Mouse (Mus musculus) intestine, embryonic 15.5 days (tissue): Measurements from ENCODE around the gene Frmd4a. TPM values are rescaled to one million over a fixed set of nuclear protein-coding genes. Genes with fewer than 3 reads are reported as not detected.

Experiments
- ATAC-seq: fragments of 200-750 bp; cut with Nextera tagmentation; 2 replicates; pipeline ENCODE4 v1.8.0; 2017; ENCODE audit warnings: moderate TSS enrichment, moderate library complexity
- H3K27ac ChIP-seq: fragments of 300-500 bp; sonication (generic); 2 replicates; pipeline ENCODE4 v1.5.1; 2015; ENCODE audit warnings: mild to moderate bottlenecking, inconsistent platforms
- H3K27me3 ChIP-seq: fragments of 300-500 bp; sonication (generic); replicated peaks from 2 replicates; pipeline ENCODE4 v1.6.1; 2015; ENCODE audit warnings: inconsistent platforms
- H3K36me3 ChIP-seq: fragments of 300-500 bp; sonication (generic); 2 replicates; pipeline ENCODE4 v1.6.1; 2015; ENCODE audit warnings: inconsistent platforms
- H3K4me1 ChIP-seq: fragments of 300-500 bp; sonication (generic); replicated peaks from 2 replicates; pipeline ENCODE4 v1.6.1; 2015; ENCODE audit warnings: inconsistent platforms
- H3K4me2 ChIP-seq: fragments of 300-500 bp; sonication (generic); replicated peaks from 2 replicates; pipeline ENCODE4 v1.6.1; 2015; ENCODE audit warnings: mild to moderate bottlenecking, inconsistent platforms
- H3K4me3 ChIP-seq: fragments of 300-500 bp; sonication (generic); replicated peaks from 2 replicates; pipeline ENCODE4 v1.5.1; 2015; ENCODE audit warnings: inconsistent platforms
- H3K9ac ChIP-seq: fragments of 300-500 bp; sonication (generic); 2 replicates; pipeline ENCODE4 v1.6.1; 2015; ENCODE audit warnings: inconsistent platforms
- H3K9me3 ChIP-seq: fragments of 300-500 bp; sonication (generic); 2 replicates; pipeline ENCODE4 v1.6.1; 2016; ENCODE audit warnings: inconsistent platforms
- WGBS: fragments of 180-500 bp; shearing (Covaris S2); methylation state at CpG from one replicate; pipeline ENCODE4 v1.1.7; 2015; 5-methylcytosine and 5-hydroxymethylcytosine counted together
- polyA plus RNA-seq: library from polyadenylated mRNA; unstranded; fragments of >200 nt; fragmentation: Nextera tagmentation; extraction: Ambion mirVana; gene quantifications from 2 replicates; pipeline ENCODE4 v1.2.1, GENCODE M21; 2015

Gene Frmd4a
- polyA plus RNA-seq, 1 experiment from 2014 or later = 21.0 TPM

- WGBS = 63% methylated on average over 4 of the region's 4 CpGs
- Histone ChIP-seq H3K36me3 (no peaks in the 10 kb centered on the region), H3K9me3 (no peaks in the 10 kb centered on the region), H3K27ac (no peak overlapping the region), H3K27me3 (no peaks in the 10 kb centered on the region), H3K9ac (no peak overlapping the region), H3K4me1 (no peaks in the 10 kb centered on the region), H3K4me3 (no peak overlapping the region), H3K4me2 (no peak overlapping the region)
- no peak for ATAC-seq
These were observed 170.0 kb downstream of the Frmd4a start for GRCm38 (mm10) chr2:4187521-4187920.

DNA sequence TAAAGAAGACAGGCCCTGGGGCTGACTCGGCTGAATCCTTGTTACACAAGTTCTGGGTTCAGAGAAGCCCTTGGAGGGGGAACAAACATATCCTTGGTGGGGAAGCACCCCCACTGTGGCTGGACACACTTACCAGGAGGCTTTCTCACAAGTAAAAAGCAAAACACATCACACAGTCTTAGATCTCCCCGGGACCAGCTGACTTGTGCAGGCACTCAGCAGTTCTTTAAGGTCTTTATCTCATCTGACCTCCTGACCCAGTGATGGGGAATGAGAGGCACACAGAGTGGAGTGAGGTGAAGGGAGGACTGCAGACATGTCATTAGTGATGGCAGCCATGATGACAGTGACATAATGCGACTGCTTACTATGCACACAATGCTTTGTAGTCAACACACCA is 170.8 kb downstream of the Frmd4a start:
- Histone ChIP-seq H3K4me1 (no peaks in the 10 kb centered on the region), H3K36me3 (no peaks in the 10 kb centered on the region), H3K9ac (no peak overlapping the region), H3K27ac (no peak overlapping the region), H3K4me2 (no peak overlapping the region), H3K9me3 (no peaks in the 10 kb centered on the region), H3K27me3 (no peaks in the 10 kb centered on the region), H3K4me3 (no peak overlapping the region)
- 42% methylated on average over 3 of the region's 3 CpGs for WGBS
- ATAC-seq = no peak

DNA sequence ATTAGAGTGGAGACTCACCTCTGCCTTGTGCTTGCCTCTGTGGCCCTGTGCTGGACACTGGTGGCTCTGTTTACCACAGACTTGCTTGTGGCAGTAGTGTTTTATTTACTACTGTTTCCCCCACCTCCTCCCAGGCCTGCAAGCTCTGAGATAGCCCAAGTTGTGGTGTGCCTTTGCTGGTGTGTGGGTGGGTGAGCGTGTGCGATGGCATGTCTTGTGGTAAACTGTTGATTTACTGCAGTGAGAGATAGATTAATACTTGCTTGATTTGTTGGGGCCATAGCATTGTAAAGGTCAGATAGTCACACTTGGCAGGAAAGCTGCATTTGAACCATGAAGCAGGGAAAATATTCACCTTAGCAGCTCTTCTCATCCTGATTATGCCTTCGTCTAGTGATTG is 172.8 kb downstream of the Frmd4a start:
- Histone ChIP-seq H3K36me3 (no peaks in the 10 kb centered on the region), H3K27me3 (no peaks in the 10 kb centered on the region), H3K9me3 (no peaks in the 10 kb centered on the region), H3K4me2 (no peak overlapping the region), H3K27ac (no peak overlapping the region), H3K4me1 (no peaks in the 10 kb centered on the region), H3K4me3 (no peak overlapping the region), H3K9ac (no peak overlapping the region)
- ATAC-seq = no peak
- WGBS = 80% methylated on average over 3 of the region's 3 CpGs

DNA sequence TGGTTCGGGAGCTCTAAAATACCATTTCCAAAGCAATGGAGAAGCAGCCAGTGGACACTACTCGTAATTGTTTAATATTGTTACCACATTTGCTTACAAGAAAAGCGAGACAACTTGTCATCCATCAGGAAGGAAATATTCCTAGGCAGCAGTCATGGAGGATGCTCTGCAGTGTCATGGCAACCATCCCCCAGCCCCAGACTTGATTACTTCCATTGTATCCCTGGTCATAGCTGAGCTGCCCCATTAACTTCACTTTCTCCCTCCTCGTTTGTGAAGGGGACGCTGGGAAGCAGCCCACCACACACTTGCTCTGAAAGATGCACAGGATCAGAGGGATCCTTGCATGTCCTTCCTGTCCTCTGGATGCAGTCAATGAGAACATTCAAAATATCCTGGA is 173.5 kb downstream of the Frmd4a start:
- Histone ChIP-seq H3K4me2 (no peak overlapping the region), H3K4me3 (no peak overlapping the region), H3K4me1 (no peaks in the 10 kb centered on the region), H3K27me3 (no peaks in the 10 kb centered on the region), H3K9ac (no peak overlapping the region), H3K9me3 (no peaks in the 10 kb centered on the region), H3K36me3 (no peaks in the 10 kb centered on the region), H3K27ac (no peak overlapping the region)
- ATAC-seq = no peak
- 70% methylated on average over 5 of the region's 5 CpGs for WGBS

- Histone ChIP-seq H3K4me1 (no peaks in the 10 kb centered on the region), H3K36me3 (no peaks in the 10 kb centered on the region), H3K9ac (no peak overlapping the region), H3K9me3 (no peaks in the 10 kb centered on the region), H3K4me3 (no peak overlapping the region), H3K27me3 (no peaks in the 10 kb centered on the region), H3K27ac (no peak overlapping the region), H3K4me2 (no peak overlapping the region)
- ATAC-seq = no peak
These were observed 175.7 kb downstream of the Frmd4a start for GRCm38 (mm10) chr2:4193206-4193605.

GRCm38 (mm10) chr2:4194324-4195014 is 177.0 kb downstream of the Frmd4a start:
- Histone ChIP-seq H3K27ac (no peak overlapping the region), H3K9ac (no peak overlapping the region), H3K4me3 (no peak overlapping the region), H3K4me1 (no peaks in the 10 kb centered on the region), H3K4me2 (no peak overlapping the region), H3K9me3 (no peaks in the 10 kb centered on the region), H3K27me3 (no peaks in the 10 kb centered on the region), H3K36me3 (no peaks in the 10 kb centered on the region)
- WGBS = 74% methylated on average over 9 of the region's 9 CpGs
- ATAC-seq = no peak

- H3K4me1 ChIP-seq = no peaks in the 10 kb centered on the region
- H3K27ac ChIP-seq = no peak overlapping the region
- H3K9me3 ChIP-seq = no peaks in the 10 kb centered on the region
- H3K4me3 ChIP-seq = no peak overlapping the region
- H3K9ac ChIP-seq = no peak overlapping the region
- H3K4me2 ChIP-seq = no peak overlapping the region
- WGBS = 75% methylated on average over 4 of the region's 4 CpGs
- H3K27me3 ChIP-seq = no peaks in the 10 kb centered on the region
- no peak for ATAC-seq
- H3K36me3 ChIP-seq = no peaks in the 10 kb centered on the region
These were observed 178.5 kb downstream of the Frmd4a start for GRCm38 (mm10) chr2:4196041-4196440.

- no peak overlapping the region for H3K27ac ChIP-seq
- no peak for ATAC-seq
- WGBS = 71% methylated on average over 7 of the region's 7 CpGs
- H3K4me3 ChIP-seq = no peak overlapping the region
- no peaks in the 10 kb centered on the region for H3K27me3 ChIP-seq
- no peaks in the 10 kb centered on the region for H3K36me3 ChIP-seq
- H3K4me1 ChIP-seq = no peaks in the 10 kb centered on the region
- no peak overlapping the region for H3K9ac ChIP-seq
- no peaks in the 10 kb centered on the region for H3K9me3 ChIP-seq
- no peak overlapping the region for H3K4me2 ChIP-seq
These were observed 191.7 kb downstream of the Frmd4a start for GRCm38 (mm10) chr2:4209234-4209633.

DNA sequence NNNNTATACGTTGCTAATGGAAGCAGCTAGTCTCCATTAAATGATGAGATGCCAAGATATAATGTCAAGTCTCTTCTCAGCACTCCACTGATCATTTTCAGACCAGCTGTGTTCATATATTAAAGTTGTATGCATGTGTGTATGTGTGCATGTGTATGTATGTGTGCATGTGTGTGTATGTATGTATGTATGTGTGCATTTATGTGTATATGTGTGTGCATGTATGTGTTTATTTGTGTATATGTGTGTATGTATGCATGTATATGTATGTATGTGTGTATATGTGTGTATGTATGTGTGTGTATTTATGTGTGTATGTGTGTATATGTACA is 204.9 kb downstream of the Frmd4a start:
- H3K9me3 ChIP-seq = no peaks in the 10 kb centered on the region
- ATAC-seq = no peak
- H3K27me3 ChIP-seq = no peaks in the 10 kb centered on the region
- no peak overlapping the region for H3K4me3 ChIP-seq
- no peak overlapping the region for H3K27ac ChIP-seq
- no peaks in the 10 kb centered on the region for H3K36me3 ChIP-seq
- 4% methylated on average over 1 of the region's 1 CpGs for WGBS
- peaks cover under 1% of the 10 kb centered on the region; the same call in 1 of the 2 replicates for H3K4me1 ChIP-seq
- H3K9ac ChIP-seq = no peak overlapping the region
- no peak overlapping the region for H3K4me2 ChIP-seq

DNA sequence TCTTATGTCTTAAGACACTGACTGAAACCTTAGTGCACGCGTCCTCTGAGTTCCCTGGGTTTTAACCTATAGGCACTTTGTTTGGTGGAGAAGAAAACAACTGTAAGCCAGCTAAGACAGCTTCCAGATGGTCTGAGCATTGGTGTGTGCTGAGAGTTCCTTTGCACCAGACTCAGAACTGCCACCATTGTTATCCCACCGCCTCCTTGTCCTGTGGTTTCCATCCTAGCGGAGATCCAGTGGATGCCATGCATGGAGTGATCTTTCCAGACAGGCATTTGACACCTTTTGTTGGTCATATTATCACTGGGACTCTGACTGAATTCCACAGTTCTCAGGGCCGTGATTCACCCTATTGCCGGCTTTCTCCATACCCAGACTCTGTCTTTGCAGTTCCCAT is 205.8 kb downstream of the Frmd4a start:
- H3K4me2 ChIP-seq = no peak overlapping the region
- no peaks in the 10 kb centered on the region for H3K9me3 ChIP-seq
- H3K27me3 ChIP-seq = no peaks in the 10 kb centered on the region
- ATAC-seq = no peak
- H3K36me3 ChIP-seq = no peaks in the 10 kb centered on the region
- H3K4me3 ChIP-seq = no peak overlapping the region
- WGBS = 82% methylated on average over 6 of the region's 6 CpGs
- no peak overlapping the region for H3K27ac ChIP-seq
- peaks cover 5% of the 10 kb centered on the region; the same call in 1 of the 2 replicates for H3K4me1 ChIP-seq
- H3K9ac ChIP-seq = no peak overlapping the region

DNA sequence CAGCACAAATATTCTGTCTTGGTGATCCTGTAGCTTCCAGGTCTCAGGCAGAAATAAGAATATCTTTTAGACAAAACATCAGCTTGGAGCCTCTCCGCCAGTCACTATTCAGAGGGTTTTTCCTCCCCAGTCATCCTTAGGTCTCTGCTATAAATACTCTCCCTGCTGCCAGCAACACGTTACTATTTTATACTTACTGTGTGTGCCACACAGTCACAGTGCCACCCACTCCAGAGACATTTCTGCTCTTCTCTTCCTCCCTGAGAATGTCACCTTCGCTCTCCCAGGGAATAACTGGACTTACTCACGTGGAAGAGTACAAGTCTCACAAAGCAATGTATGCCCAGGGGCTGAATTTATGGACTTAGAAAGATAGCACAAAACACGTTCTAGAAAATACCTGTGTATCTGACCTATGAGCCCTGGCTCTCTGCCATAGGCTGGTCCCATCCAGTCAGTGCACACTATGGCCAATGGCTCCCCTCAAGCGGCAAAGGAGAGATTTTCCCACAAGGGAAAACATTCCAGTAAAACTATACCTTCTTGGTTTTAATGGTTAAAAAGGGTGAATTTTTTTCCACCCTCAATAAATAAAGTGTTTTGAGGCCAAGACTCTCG is 209.5 kb downstream of the Frmd4a start:
- ATAC-seq = peak; percentile 65

GRCm38 (mm10) chr2:4227563-4227962 is 210.0 kb downstream of the Frmd4a start:
- Histone ChIP-seq H3K27ac (no peak overlapping the region), H3K9ac (no peak overlapping the region), H3K27me3 (no peaks in the 10 kb centered on the region), H3K36me3 (no peaks in the 10 kb centered on the region), H3K4me2 (no peak overlapping the region), H3K4me1 (peaks cover 8% of the 10 kb centered on the region; the same call in 1 of the 2 replicates), H3K9me3 (no peaks in the 10 kb centered on the region), H3K4me3 (no peak overlapping the region)
- ATAC-seq = peak; percentile 56; the same call in 1 of the 2 replicates
- 58% methylated on average over 4 of the region's 4 CpGs for WGBS

More for the DNA sequence above, 209.5 kb downstream of the Frmd4a start:
- Histone ChIP-seq H3K27me3 (no peaks in the 10 kb centered on the region), H3K4me2 (no peak overlapping the region), H3K4me1 (peaks cover 8% of the 10 kb centered on the region; the same call in 1 of the 2 replicates), H3K4me3 (no peak overlapping the region), H3K9me3 (no peaks in the 10 kb centered on the region), H3K36me3 (no peaks in the 10 kb centered on the region), H3K27ac (no peak overlapping the region), H3K9ac (no peak overlapping the region)
- WGBS = 68% methylated on average over 7 of the region's 7 CpGs

DNA sequence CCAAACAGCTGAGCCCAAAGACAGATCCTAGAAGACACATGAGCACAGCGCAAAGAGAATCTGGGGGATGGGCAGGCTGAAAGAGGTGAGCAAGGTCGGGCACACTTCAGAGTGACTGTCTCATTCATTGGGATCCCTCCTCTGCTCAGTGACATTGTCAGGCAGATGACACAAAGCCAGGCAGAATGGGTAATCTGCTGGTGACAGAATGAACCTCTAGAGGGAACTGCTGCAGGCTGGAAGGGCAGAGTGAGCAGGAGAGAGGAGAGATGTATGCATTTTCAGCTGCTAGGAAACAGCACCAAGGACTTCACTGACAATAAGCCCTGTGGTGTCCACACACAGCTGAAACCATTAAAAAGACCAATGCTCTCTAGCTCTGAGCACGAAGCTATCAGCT is 211.0 kb downstream of the Frmd4a start:
- Histone ChIP-seq H3K36me3 (no peaks in the 10 kb centered on the region), H3K9ac (no peak overlapping the region), H3K27me3 (no peaks in the 10 kb centered on the region), H3K4me3 (no peak overlapping the region), H3K4me1 (peaks cover 8% of the 10 kb centered on the region; the same call in 1 of the 2 replicates), H3K4me2 (no peak overlapping the region), H3K27ac (no peak overlapping the region), H3K9me3 (no peaks in the 10 kb centered on the region)
- WGBS = 41% methylated on average over 3 of the region's 3 CpGs
- ATAC-seq = no peak
